Mouse (Mus musculus): ENCODE data around the gene Cyp2c38. TPM values are rescaled to one million over a fixed set of nuclear protein-coding genes. Genes with fewer than 3 reads are reported as not detected.
"Not testable (repeated sequence)": the region's sequence is repeated elsewhere in the genome, so short reads cannot be mapped to it uniquely, and the experiment has no call there.

Gene Cyp2c38
- polyA plus RNA-seq (2015; fragmentation: Nextera tagmentation; extraction: Ambion mirVana): not detected in 2 replicates

GRCm38 (mm10) chr19:39462941-39463340 is at the start of gene Cyp2c38:
Cyp2c38 (minus strand) TSS chr19:39463075.
- H3K4me1 ChIP-seq (replicated peaks; ENCODE audit: control insufficient read depth, insufficient read depth, low read length): no peaks in the 10 kb centered on the region
- H3K27ac ChIP-seq (ENCODE audit: low read length): no peak within 1 kb of the TSS
- no peaks in the 10 kb centered on the region for H3K36me3 ChIP-seq (ENCODE audit: control insufficient read depth, insufficient read depth, low read length)
- WGBS: 93% methylated on average over 1 of the region's 1 CpGs
- no peaks in the 10 kb centered on the region for H3K9me3 ChIP-seq (ENCODE audit: control insufficient read depth, low read length)
- no peak within 1 kb of the TSS for H3K4me3 ChIP-seq (ENCODE audit: low read length)
- no peak within 1 kb of the TSS for H3K4me2 ChIP-seq (ENCODE audit: low read depth, low read length)
- no peak within 1 kb of the TSS for H3K9ac ChIP-seq (ENCODE audit: low read length)
- no peaks in the 10 kb centered on the region for H3K27me3 ChIP-seq (ENCODE audit: control insufficient read depth, insufficient read depth, low read depth, low read length)
- ATAC-seq (ENCODE audit: low read depth): no peak

GRCm38 (mm10) chr19:39510534-39510933 is 47.7 kb upstream of the Cyp2c38 start, which contains the start of gene Cyp2c39:
Cyp2c39 (plus strand) TSS chr19:39510862.
- Histone ChIP-seq H3K4me3 (ENCODE audit: low read length) (no peak within 1 kb of the TSS), H3K36me3 (ENCODE audit: control insufficient read depth, insufficient read depth, low read length) (no peaks in the 10 kb centered on the region), H3K4me2 (ENCODE audit: low read depth, low read length) (no peak within 1 kb of the TSS), H3K27me3 (ENCODE audit: control insufficient read depth, insufficient read depth, low read depth, low read length) (no peaks in the 10 kb centered on the region), H3K27ac (ENCODE audit: low read length) (no peak within 1 kb of the TSS), H3K9me3 (ENCODE audit: control insufficient read depth, low read length) (no peaks in the 10 kb centered on the region), H3K9ac (ENCODE audit: low read length) (no peak within 1 kb of the TSS), H3K4me1 (replicated peaks; ENCODE audit: control insufficient read depth, insufficient read depth, low read length) (no peaks in the 10 kb centered on the region)
- ATAC-seq (ENCODE audit: low read depth): no peak
- WGBS: 78% methylated on average over 4 of the region's 4 CpGs

GRCm38 (mm10) chr19:39509533-39509932 is 46.7 kb upstream of the Cyp2c38 start:
- Histone ChIP-seq H3K27ac (ENCODE audit: low read length) (no peak overlapping the region), H3K36me3 (ENCODE audit: control insufficient read depth, insufficient read depth, low read length) (no peaks in the 10 kb centered on the region), H3K9me3 (ENCODE audit: control insufficient read depth, low read length) (no peaks in the 10 kb centered on the region), H3K4me1 (replicated peaks; ENCODE audit: control insufficient read depth, insufficient read depth, low read length) (no peaks in the 10 kb centered on the region), H3K4me2 (ENCODE audit: low read depth, low read length) (no peak overlapping the region), H3K27me3 (ENCODE audit: control insufficient read depth, insufficient read depth, low read depth, low read length) (no peaks in the 10 kb centered on the region), H3K4me3 (ENCODE audit: low read length) (no peak overlapping the region), H3K9ac (ENCODE audit: low read length) (no peak overlapping the region)
- no peak for ATAC-seq (ENCODE audit: low read depth)
- 68% methylated on average over 1 of the region's 1 CpGs for WGBS

GRCm38 (mm10) chr19:39506341-39506740 is 43.5 kb upstream of the Cyp2c38 start:
- Histone ChIP-seq H3K27ac (ENCODE audit: low read length) (no peak overlapping the region), H3K4me3 (ENCODE audit: low read length) (no peak overlapping the region), H3K4me2 (ENCODE audit: low read depth, low read length) (no peak overlapping the region), H3K9me3 (ENCODE audit: control insufficient read depth, low read length) (peaks cover 3% of the 10 kb centered on the region; the same call in 1 of the 2 replicates), H3K9ac (ENCODE audit: low read length) (no peak overlapping the region), H3K4me1 (replicated peaks; ENCODE audit: control insufficient read depth, insufficient read depth, low read length) (no peaks in the 10 kb centered on the region), H3K36me3 (ENCODE audit: control insufficient read depth, insufficient read depth, low read length) (no peaks in the 10 kb centered on the region), H3K27me3 (ENCODE audit: control insufficient read depth, insufficient read depth, low read depth, low read length) (no peaks in the 10 kb centered on the region)
- ATAC-seq (ENCODE audit: low read depth): no peak

DNA sequence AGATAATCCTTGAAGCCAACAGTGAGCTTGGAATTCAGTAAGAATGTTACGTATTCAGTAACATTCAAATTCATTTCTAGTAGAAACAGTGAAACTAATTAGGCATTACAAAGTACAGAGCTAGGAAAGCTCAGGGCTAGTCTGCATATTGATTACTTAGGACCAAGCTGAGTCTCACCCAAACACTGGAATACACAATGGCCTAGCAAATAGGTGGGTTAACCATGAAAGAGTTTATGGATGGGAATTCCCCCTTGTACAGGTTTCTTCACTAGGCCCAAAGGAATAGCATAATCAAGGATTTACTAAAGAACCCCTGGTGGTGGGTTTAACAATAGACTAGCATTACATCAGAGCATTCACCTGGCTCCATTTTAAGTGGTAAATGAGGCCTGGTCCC is 21.1 kb upstream of the Cyp2c38 start:
- not testable (repeated sequence) for H3K27me3 ChIP-seq (ENCODE audit: control insufficient read depth, insufficient read depth, low read depth, low read length); H3K4me1 ChIP-seq (replicated peaks; ENCODE audit: control insufficient read depth, insufficient read depth, low read length); H3K9ac ChIP-seq (ENCODE audit: low read length); H3K27ac ChIP-seq (ENCODE audit: low read length); H3K4me3 ChIP-seq (ENCODE audit: low read length); H3K9me3 ChIP-seq (ENCODE audit: control insufficient read depth, low read length); H3K36me3 ChIP-seq (ENCODE audit: control insufficient read depth, insufficient read depth, low read length); ATAC-seq (ENCODE audit: low read depth); H3K4me2 ChIP-seq (ENCODE audit: low read depth, low read length)
- 80% methylated on average over 1 of the region's 1 CpGs for WGBS

DNA sequence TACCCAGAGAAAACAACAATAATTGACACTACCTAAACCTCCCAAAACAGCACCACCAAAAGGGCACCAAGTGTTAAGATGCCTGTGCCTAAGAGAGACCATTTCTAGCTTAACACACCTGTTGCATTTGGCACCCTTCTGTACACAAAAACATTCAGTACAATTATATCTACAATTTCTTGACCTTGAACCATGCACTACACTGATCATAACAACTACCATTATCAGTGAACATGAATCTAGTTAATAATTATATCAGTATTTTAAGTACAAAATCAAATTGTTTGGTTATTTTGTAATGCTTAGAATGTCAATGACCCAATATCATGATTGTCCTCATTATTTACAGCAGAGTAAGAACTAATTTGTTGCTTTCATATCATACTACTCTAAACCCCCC is 1.0 kb upstream of the Cyp2c38 start:
- H3K4me1 ChIP-seq (replicated peaks; ENCODE audit: control insufficient read depth, insufficient read depth, low read length): no peaks in the 10 kb centered on the region
- H3K36me3 ChIP-seq (ENCODE audit: control insufficient read depth, insufficient read depth, low read length): no peaks in the 10 kb centered on the region
- H3K9me3 ChIP-seq (ENCODE audit: control insufficient read depth, low read length): no peaks in the 10 kb centered on the region
- H3K27ac ChIP-seq (ENCODE audit: low read length): no peak overlapping the region
- no peak for ATAC-seq (ENCODE audit: low read depth)
- no peak overlapping the region for H3K9ac ChIP-seq (ENCODE audit: low read length)
- H3K27me3 ChIP-seq (ENCODE audit: control insufficient read depth, insufficient read depth, low read depth, low read length): no peaks in the 10 kb centered on the region
- no peak overlapping the region for H3K4me2 ChIP-seq (ENCODE audit: low read depth, low read length)
- no peak overlapping the region for H3K4me3 ChIP-seq (ENCODE audit: low read length)

Other genes with a start within 250 kb of the Cyp2c38 start
- gene Cyp2c29, start 193.7 kb downstream of the Cyp2c38 start, polyA plus RNA-seq (2015; fragmentation: Nextera tagmentation; extraction: Ambion mirVana): not detected in 2 replicates
- not detected in 2 replicates for gene Cyp2c39, start 47.8 kb upstream of the Cyp2c38 start, polyA plus RNA-seq (2015; fragmentation: Nextera tagmentation; extraction: Ambion mirVana)
- not detected in 2 replicates for gene Cyp2c67, start 186.0 kb upstream of the Cyp2c38 start, polyA plus RNA-seq (2015; fragmentation: Nextera tagmentation; extraction: Ambion mirVana)